Mouse (Mus musculus) cerebellum, adult 2 months (tissue): ENCODE data around the gene Slc39a2.

Experiments
- CTCF ChIP-seq: fragments of 200-500 bp; IDR thresholded peaks from 2 replicates; pipeline ENCODE4 v1.5.1; 2011; ENCODE audit warnings: low read depth, mild to moderate bottlenecking, control low read depth, low read length, moderate library complexity, borderline replicate concordance; ENCODE audit not compliant: insufficient read depth
- POLR2A ChIP-seq: fragments of 200-500 bp; IDR thresholded peaks from 2 replicates; pipeline ENCODE4 v1.6.1; 2011; ENCODE audit warnings: low read length, control low read depth, borderline replicate concordance; ENCODE audit not compliant: insufficient read depth

- no peak for TF ChIP-seq CTCF
- no peak for TF ChIP-seq POLR2A
Observed at GRCm38 (mm10) chr14:51912391-51913061, 19.8 kb downstream of the Slc39a2 start.
